Mouse (Mus musculus): ENCODE measurements around the gene Hoxb6.

- no peak for TF ChIP-seq CTCF (IDR thresholded peaks at IDR 0.05; ENCODE audit: control insufficient read depth, insufficient read depth, low read length)
- no peak for TF ChIP-seq POLR2A (IDR thresholded peaks at IDR 0.05; ENCODE audit: borderline replicate concordance, control insufficient read depth, low read depth, low read length)
Observed at GRCm38 (mm10) chr11:96296997-96297396, 4.7 kb downstream of the Hoxb6 start.
